Mouse (Mus musculus) left cerebral cortex, postnatal 14 days (tissue): ENCODE measurements around the gene Tmem198. TPM values are rescaled to one million over a fixed set of nuclear protein-coding genes. Genes with fewer than 3 reads are reported as not detected.

ENCODE experiments used
- total RNA-seq, 2 experiments: library from RNA; stranded (reverse); gene quantifications; 2 replicates each; pipeline ENCODE4 v1.2.3; 2021

Gene Tmem198
- total RNA-seq, 2 experiments from 2014 or later = 76.1 to 77.3 TPM

Other genes with a start within 250 kb of the Tmem198 start
- gene A630095N17Rik, start 247.4 kb upstream of the Tmem198 start, total RNA-seq = not detected
- gene Dnajb2, start 243.1 kb upstream of the Tmem198 start, total RNA-seq = 10 to 100 TPM; 76.5 to 80.2 TPM
- 100 to 1,000 TPM; 376 to 396 TPM for gene Ptprn, start 215.0 kb upstream of the Tmem198 start, total RNA-seq
- gene Resp18, start 201.1 kb upstream of the Tmem198 start, total RNA-seq = 10 to 100 TPM; 69.0 to 98.8 TPM
- gene Dnpep, start 161.5 kb upstream of the Tmem198 start, total RNA-seq = 10 to 100 TPM; 60.1 to 60.8 TPM
- gene Des, start 119.2 kb upstream of the Tmem198 start, total RNA-seq = 1 to 10 TPM; 1.5 to 2.6 TPM
- gene Speg, start 104.2 kb upstream of the Tmem198 start, total RNA-seq = 100 to 1,000 TPM; 199 to 210 TPM
- gene Gmppa, start 43.6 kb upstream of the Tmem198 start, total RNA-seq = 10 to 100 TPM; 54.2 to 61.2 TPM
- 10 to 100 TPM; 14.9 to 17.7 TPM for gene Asic4, start 29.1 kb upstream of the Tmem198 start, total RNA-seq
- 10 to 100 TPM; 77.0 to 79.3 TPM for gene Chpf, start 225 bp upstream of the Tmem198 start, total RNA-seq
- gene Obsl1, start 26.9 kb downstream of the Tmem198 start, total RNA-seq = 10 to 100 TPM; 33.4 to 35.1 TPM
- gene Inha, start 27.5 kb downstream of the Tmem198 start, total RNA-seq = 10 to 100 TPM; 30.7 to 31.9 TPM
- 10 to 100 TPM; 30.6 to 32.7 TPM for gene Stk11ip, start 42.0 kb downstream of the Tmem198 start, total RNA-seq
- 100 to 1,000 TPM; 180 to 195 TPM for gene Slc4a3, start 66.7 kb downstream of the Tmem198 start, total RNA-seq